Comparison of ENCODE assay signal across 13 mouse cellular contexts in genomic region chr2:13129337-13129736, GRCm38 (mm10).
DNase-seq lines count a peak whose midpoint lies in the region; ATAC-seq and TF ChIP-seq lines count a peak whose summit lies in the region.
"Had no signal": no experiment of that assay in that cellular context is flagged by ENCODE, and none has a peak within 500 bp of the region (broad histone marks: within the 10 kb centered on the region; RNA-seq: fewer than 3 reads in every experiment).

No protein-coding gene starts in this region.

- H3K4me2 ChIP-seq in forebrain, embryonic 13.5 days, result no peak overlapping the region; the same call in 1 of the 2 replicates
- H3K4me2 ChIP-seq in forebrain, embryonic 15.5 days (replicated peaks), result peak overlapping the region; percentile 19
- peak overlapping the region; percentile 50 for H3K4me2 ChIP-seq in neural tube, embryonic 13.5 days
- no peak overlapping the region for H3K4me2 ChIP-seq in liver, postnatal 0 days (ENCODE audit: low read depth, low read length)
- H3K4me2 ChIP-seq: liver, embryonic 15.5 days had no signal

- no peak overlapping the region for H3K27ac ChIP-seq in forebrain, embryonic 13.5 days
- no peak overlapping the region for H3K27ac ChIP-seq in forebrain, embryonic 10.5 days
- H3K27ac ChIP-seq in forebrain, embryonic 15.5 days (replicated peaks), result no peak overlapping the region
- H3K27ac ChIP-seq in neural tube, embryonic 13.5 days (replicated peaks), result 0 out of 2 replicates have a peak overlapping the region, but pooled peaks have one; percentile 14
- H3K27ac ChIP-seq in liver, postnatal 0 days (ENCODE audit: low read depth), result no peak overlapping the region
- H3K27ac ChIP-seq: liver, embryonic 15.5 days; stomach, postnatal 0 days had no signal

- H3K4me1 ChIP-seq in forebrain, embryonic 13.5 days, result no peaks in the 10 kb centered on the region
- H3K4me1 ChIP-seq in forebrain, embryonic 10.5 days, result peaks cover 10% of the 10 kb centered on the region
- H3K4me1 ChIP-seq in forebrain, embryonic 15.5 days, result no peaks in the 10 kb centered on the region
- H3K4me1 ChIP-seq in neural tube, embryonic 13.5 days (replicated peaks), result peaks cover 18% of the 10 kb centered on the region
- H3K4me1 ChIP-seq in liver, postnatal 0 days (ENCODE audit: insufficient read depth), result no peaks in the 10 kb centered on the region
- H3K4me1 ChIP-seq: liver, embryonic 15.5 days had no signal

- ATAC-seq in forebrain, embryonic 13.5 days, result peak; percentile 57
- ATAC-seq in forebrain, embryonic 15.5 days (replicated peaks), result peak; percentile 57
- peak; percentile 84 for ATAC-seq in neural tube, embryonic 13.5 days (ENCODE audit: low read depth)
- no peak for ATAC-seq in liver, postnatal 0 days

- TF ChIP-seq CTCF in liver, postnatal 0 days (IDR thresholded peaks at IDR 0.05; ENCODE audit: low read depth), result no peak

- TF ChIP-seq EP300 in liver, postnatal 0 days (IDR thresholded peaks at IDR 0.05; ENCODE audit: low read depth), result no peak

- no peaks in the 10 kb centered on the region for H3K9me3 ChIP-seq in forebrain, embryonic 13.5 days (replicated peaks)
- no peaks in the 10 kb centered on the region for H3K9me3 ChIP-seq in forebrain, embryonic 10.5 days
- no peaks in the 10 kb centered on the region for H3K9me3 ChIP-seq in forebrain, embryonic 15.5 days
- H3K9me3 ChIP-seq in neural tube, embryonic 13.5 days, result no peaks in the 10 kb centered on the region
- H3K9me3 ChIP-seq in liver, postnatal 0 days (ENCODE audit: low read length), result no peaks in the 10 kb centered on the region
- H3K9me3 ChIP-seq: liver, embryonic 15.5 days had no signal

- no peak overlapping the region for H3K4me3 ChIP-seq in forebrain, embryonic 13.5 days
- H3K4me3 ChIP-seq in forebrain, embryonic 10.5 days, result no peak overlapping the region
- H3K4me3 ChIP-seq in forebrain, embryonic 15.5 days, result no peak overlapping the region
- H3K4me3 ChIP-seq in neural tube, embryonic 13.5 days, result peak overlapping the region; percentile 15
- no peak overlapping the region for H3K4me3 ChIP-seq in liver, postnatal 0 days (ENCODE audit: low read depth, low read length)
- H3K4me3 ChIP-seq: liver, embryonic 15.5 days; myocyte had no signal

- H3K36me3 ChIP-seq in forebrain, embryonic 13.5 days (ENCODE audit: poor library complexity, severe bottlenecking), result no peaks in the 10 kb centered on the region
- H3K36me3 ChIP-seq in forebrain, embryonic 10.5 days (replicated peaks), result no peaks in the 10 kb centered on the region
- H3K36me3 ChIP-seq in forebrain, embryonic 15.5 days, result no peaks in the 10 kb centered on the region
- no peaks in the 10 kb centered on the region for H3K36me3 ChIP-seq in neural tube, embryonic 13.5 days
- H3K36me3 ChIP-seq in liver, postnatal 0 days (replicated peaks; ENCODE audit: insufficient read depth, low read length), result no peaks in the 10 kb centered on the region
- H3K36me3 ChIP-seq: liver, embryonic 15.5 days had no signal

- no peak overlapping the region for H3K9ac ChIP-seq in forebrain, embryonic 13.5 days
- no peak overlapping the region for H3K9ac ChIP-seq in forebrain, embryonic 15.5 days (replicated peaks)
- H3K9ac ChIP-seq in neural tube, embryonic 13.5 days, result peak overlapping the region; percentile 49
- no peak overlapping the region for H3K9ac ChIP-seq in liver, postnatal 0 days (replicated peaks)
- H3K9ac ChIP-seq: liver, embryonic 15.5 days had no signal

- WGBS in forebrain, embryonic 13.5 days, result 52% methylated on average over 10 of the region's 10 CpGs
- WGBS in forebrain, embryonic 10.5 days, result 77% methylated on average over 10 of the region's 10 CpGs
- WGBS in forebrain, embryonic 15.5 days, result 43% methylated on average over 10 of the region's 10 CpGs
- 17% methylated on average over 10 of the region's 10 CpGs for WGBS in neural tube, embryonic 13.5 days
- 80% methylated on average over 10 of the region's 10 CpGs for WGBS in liver, postnatal 0 days (ENCODE audit: insufficient replicate concordance)

- DNase-seq in forebrain, embryonic 10.5 days (ENCODE audit: extremely low spot score, low spot score), result no peak
- peak; percentile 3 for DNase-seq in induced T-regulatory cell, adult 2 months (ENCODE audit: low read depth)
- no peak for DNase-seq in liver, postnatal 0 days
- DNase-seq in gastrocnemius, postnatal 10 days, result no peak
- DNase-seq in yolk sac, embryonic 10.5 days (ENCODE audit: low spot score), result no peak
- DNase-seq: cerebellum, adult 9-10 months had no signal

- H3K27me3 ChIP-seq in forebrain, embryonic 13.5 days, result no peaks in the 10 kb centered on the region
- H3K27me3 ChIP-seq in forebrain, embryonic 10.5 days (ENCODE audit: poor library complexity, severe bottlenecking), result no peaks in the 10 kb centered on the region
- no peaks in the 10 kb centered on the region for H3K27me3 ChIP-seq in forebrain, embryonic 15.5 days
- H3K27me3 ChIP-seq in neural tube, embryonic 13.5 days, result no peaks in the 10 kb centered on the region
- H3K27me3 ChIP-seq in liver, postnatal 0 days (ENCODE audit: insufficient read depth, low read length), result no peaks in the 10 kb centered on the region
- H3K27me3 ChIP-seq: CH12.LX; liver, embryonic 15.5 days had no signal

Comparison
In these comparisons a context has a peak if more than half of its experiments do, and no peak if none do; other contexts are left out.
1. H3K4me2 ChIP-seq: peak in forebrain, embryonic 15.5 days (single experiment) and neural tube, embryonic 13.5 days (single experiment); none in forebrain, embryonic 13.5 days (single experiment) and liver, postnatal 0 days (single experiment).